Mouse (Mus musculus) ES-Bruce4 (cell line): ENCODE results near the gene Slc24a5.

Source experiments
- CTCF ChIP-seq: IDR thresholded peaks from one replicate; pipeline ENCODE4 v1.8.1; 2011; ENCODE audit warnings: low read depth, low read length
- EP300 ChIP-seq: IDR thresholded peaks from 2 replicates; pipeline ENCODE4 v1.6.1; 2011; ENCODE audit warnings: low read depth, low read length; ENCODE audit not compliant: insufficient read depth

- TF ChIP-seq CTCF (no peak), EP300 (no peak)
Observed at GRCm38 (mm10) chr2:125024386-125024785, 43.5 kb upstream of the Slc24a5 start.
